Mouse (Mus musculus) left cerebral cortex, adult 9 months (tissue): ENCODE measurements at regions not wholly inside any gene's neighbourhood (a gene's known extent, or its start where the extent isn't known, plus 50 kb on each side); places are given as distances from the start of the nearest gene placed in this dataset.
"Not testable (repeated sequence)": the region's sequence is repeated elsewhere in the genome, so short reads cannot be mapped to it uniquely, and the experiment has no call there.

Experiments used
- DNase-seq, 2 experiments: peaks; one replicate each; pipeline ENCODE4 v3.0.0; 2022; ENCODE audit warnings: low spot score in 2 of 2

DNA sequence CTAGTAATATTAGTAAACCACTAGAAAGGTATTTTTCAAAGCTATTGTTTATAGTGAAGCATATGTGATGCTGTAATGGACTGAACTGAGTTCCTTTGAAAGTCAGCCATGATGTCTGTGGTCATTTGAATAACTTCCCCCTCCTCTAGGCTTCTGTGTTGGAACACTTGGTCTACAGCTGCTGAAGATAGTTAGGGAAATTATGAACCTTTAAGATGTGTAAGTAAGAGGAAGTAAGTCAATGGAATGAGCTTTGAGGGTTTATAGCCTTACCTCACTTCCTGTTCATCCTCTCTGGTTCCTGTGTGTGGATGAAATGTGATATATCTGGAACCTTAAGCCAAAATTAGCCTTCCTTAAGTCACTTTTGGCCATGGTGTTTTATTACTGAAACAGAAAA is 145.7 kb upstream of the Tmem229a start:
- no peak for DNase-seq

GRCm38 (mm10) chr6:25087167-25087566 is 131.1 kb upstream of the Tmem229a start:
- peak; percentile 13 to 21 for DNase-seq

- no peak for DNase-seq
Observed at GRCm38 (mm10) chr6:25085871-25086270, 129.8 kb upstream of the Tmem229a start.

DNA sequence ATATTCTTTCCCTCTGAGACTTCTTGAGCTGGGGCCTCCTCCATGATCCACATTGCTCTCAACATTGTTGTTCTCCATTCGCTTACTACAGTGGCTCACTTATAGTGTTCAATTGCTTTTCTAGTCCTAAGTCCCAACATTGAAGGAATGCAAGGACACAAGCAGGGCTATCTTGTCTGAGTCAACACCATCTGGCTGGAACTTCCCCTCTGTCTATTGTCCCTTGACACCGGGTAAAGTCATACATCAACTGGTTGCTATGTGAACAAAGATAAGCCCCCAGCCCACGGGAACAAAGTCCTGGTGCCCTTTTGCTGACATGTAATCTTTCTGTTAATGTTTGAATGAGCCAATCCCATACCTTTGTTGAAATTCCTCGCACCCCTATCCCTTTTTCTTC is 129.2 kb upstream of the Tmem229a start:
- not testable (repeated sequence) for DNase-seq

- no peak for DNase-seq
Observed at GRCm38 (mm10) chr6:25065913-25066312, 109.8 kb upstream of the Tmem229a start.

DNA sequence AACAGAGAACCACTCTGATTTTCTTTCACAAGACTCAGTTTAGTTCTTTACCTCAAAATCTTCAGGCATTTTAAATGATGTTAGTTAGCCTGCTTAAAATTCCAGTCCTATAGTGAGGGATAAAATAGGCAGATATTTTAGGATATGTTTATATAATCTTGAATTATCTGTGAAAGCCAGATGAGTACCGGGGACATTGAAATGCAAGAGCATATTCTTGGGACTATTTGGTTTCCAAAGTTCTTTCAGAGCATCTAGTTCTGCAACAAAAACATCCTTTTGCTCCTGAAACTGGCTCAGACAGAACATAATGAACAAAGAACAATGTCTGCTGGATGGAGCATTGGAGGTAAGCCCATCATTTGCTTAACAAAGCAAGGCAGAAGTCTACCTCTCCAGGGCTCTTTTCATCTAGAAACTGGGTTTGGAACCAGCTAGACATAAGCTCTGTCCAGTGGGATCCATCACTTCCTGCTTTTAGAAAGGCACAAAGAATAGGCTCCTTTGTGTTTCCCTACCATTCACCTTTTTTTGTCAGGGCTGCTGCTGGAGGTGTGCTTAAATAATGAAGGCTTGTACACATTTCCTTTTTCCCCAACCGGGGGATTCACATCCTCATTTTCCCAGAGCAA is 76.9 kb upstream of the Tmem229a start:
- peak in 1 of 2 experiments; percentile 11 for DNase-seq

- DNase-seq: no peak
Observed at GRCm38 (mm10) chr6:25026953-25027352, 70.9 kb upstream of the Tmem229a start.

- DNase-seq: peak in 1 of 2 experiments; percentile 54
Observed at GRCm38 (mm10) chr6:25020005-25020772, 64.1 kb upstream of the Tmem229a start.

DNA sequence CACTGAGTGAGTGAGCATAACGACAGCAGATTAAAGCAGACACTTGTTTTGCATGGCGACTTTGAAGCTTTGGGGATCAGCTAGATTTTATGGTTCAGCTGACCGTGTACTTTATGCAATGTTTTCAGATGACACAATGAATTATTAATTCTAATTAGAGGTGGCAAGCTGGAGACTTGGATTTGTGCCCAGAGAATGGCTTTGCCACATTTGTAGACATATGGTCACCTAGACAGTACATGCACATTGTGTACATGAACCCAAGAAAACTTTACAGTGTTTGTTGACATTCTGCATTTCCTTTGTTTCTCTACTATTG is 57.1 kb upstream of the Tmem229a start:
- DNase-seq: no peak

DNA sequence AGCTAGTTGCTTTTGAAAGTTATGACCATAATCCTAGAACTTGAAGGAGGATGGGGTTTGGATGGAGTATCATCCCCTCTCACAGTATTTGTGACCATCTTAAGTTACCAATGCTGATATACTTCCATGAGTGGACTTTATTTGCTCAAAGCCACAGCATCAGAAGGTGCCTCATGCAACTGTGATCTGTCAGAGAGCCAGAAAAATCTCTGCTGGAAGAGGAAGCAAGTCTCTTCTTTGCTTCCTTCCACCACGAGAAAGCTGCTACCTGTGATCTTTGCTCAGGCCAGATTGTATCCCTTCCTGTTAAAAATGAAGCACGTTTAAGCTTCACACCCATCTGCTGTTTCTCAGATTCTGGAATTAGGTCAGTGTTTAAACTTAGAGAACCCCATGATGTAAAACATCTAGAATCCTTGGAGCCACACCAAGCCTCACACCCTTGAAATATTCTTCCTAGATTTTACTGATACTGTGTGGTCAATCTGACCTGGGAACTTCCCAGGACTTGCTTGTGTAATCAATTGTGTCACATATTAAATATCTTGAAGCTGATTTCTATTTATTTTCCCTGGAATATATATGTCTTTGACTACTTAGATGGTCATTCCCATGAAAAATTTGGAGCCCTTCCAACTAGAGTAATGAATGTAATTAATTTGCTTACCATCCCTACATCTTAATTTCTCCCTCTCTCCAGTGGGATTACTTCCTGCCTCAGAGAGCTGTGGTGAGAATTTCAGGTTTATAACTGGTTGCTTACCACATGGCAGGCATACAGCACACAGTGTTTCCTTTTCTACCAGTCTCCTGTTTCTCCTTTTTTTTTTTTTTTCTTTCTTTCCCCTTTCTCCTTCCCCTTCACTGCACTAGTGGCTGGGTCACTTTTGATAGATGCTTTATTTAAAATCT is 56.5 kb upstream of the Tmem229a start:
- DNase-seq: no peak

- not testable (repeated sequence) for DNase-seq
Observed at GRCm38 (mm10) chr6:25008856-25009255, 52.8 kb upstream of the Tmem229a start.
